Mouse (Mus musculus) forebrain, embryonic 11.5 days (tissue): ENCODE measurements around the gene Atg4d. TPM values are rescaled to one million over a fixed set of nuclear protein-coding genes. Genes with fewer than 3 reads are reported as not detected.

Source experiments
- ATAC-seq: fragments of 200-750 bp; cut with Nextera tagmentation; replicated peaks from 2 replicates; pipeline ENCODE4 v1.8.0; 2017; ENCODE audit warnings: moderate TSS enrichment; ENCODE audit not compliant: low FRiP score
- DNase-seq: peaks from one replicate; pipeline ENCODE4 v3.0.0-alpha.2; 2017; ENCODE audit warnings: low spot score
- H3K27ac ChIP-seq: fragments of 300-500 bp; sonication (generic); 2 replicates; pipeline ENCODE4 v1.5.1; 2014; ENCODE audit warnings: low read depth, low read length
- H3K27me3 ChIP-seq: fragments of 300-500 bp; sonication (generic); 2 replicates; pipeline ENCODE4 v1.6.1; 2014; ENCODE audit warnings: mild to moderate bottlenecking, low read length, mixed read lengths; ENCODE audit not compliant: control insufficient read depth, insufficient read depth
- H3K36me3 ChIP-seq: fragments of 300-500 bp; sonication (generic); 2 replicates; pipeline ENCODE4 v1.6.1; 2014; ENCODE audit warnings: mild to moderate bottlenecking, low read length, moderate library complexity, mixed read lengths; ENCODE audit not compliant: control insufficient read depth, insufficient read depth
- H3K4me1 ChIP-seq: fragments of 300-500 bp; sonication (generic); replicated peaks from 2 replicates; pipeline ENCODE4 v1.6.1; 2014; ENCODE audit warnings: low read length, mixed read lengths; ENCODE audit not compliant: control insufficient read depth, insufficient read depth
- H3K4me2 ChIP-seq: fragments of 300-500 bp; sonication (generic); 2 replicates; pipeline ENCODE4 v1.6.1; 2014; ENCODE audit warnings: low read depth, mild to moderate bottlenecking, low read length, moderate library complexity, mixed read lengths; ENCODE audit not compliant: severe bottlenecking
- H3K4me3 ChIP-seq: fragments of 300-500 bp; sonication (generic); 2 replicates; pipeline ENCODE4 v1.5.1; 2014; ENCODE audit warnings: low read depth, low read length
- H3K9ac ChIP-seq: fragments of 300-500 bp; sonication (generic); 2 replicates; pipeline ENCODE4 v1.6.1; 2014; ENCODE audit warnings: low read length
- H3K9me3 ChIP-seq: fragments of 300-500 bp; sonication (generic); 2 replicates; pipeline ENCODE4 v1.6.1; 2016; ENCODE audit warnings: low read length, mixed read lengths; ENCODE audit not compliant: control insufficient read depth
- WGBS: fragments of 180-500 bp; shearing (Covaris S2); extraction: QIAGEN DNeasy Blood & Tissue Kit; methylation state at CpG from one replicate; pipeline ENCODE4 v1.1.7; 2014; 5-methylcytosine and 5-hydroxymethylcytosine counted together
- polyA plus RNA-seq: library from polyadenylated mRNA; unstranded; fragments of >200 nt; fragmentation: Nextera tagmentation; extraction: Ambion mirVana; gene quantifications from 2 replicates; pipeline ENCODE4 v1.2.1, GENCODE M21; 2014

Atg4d gene
- polyA plus RNA-seq, 1 experiment from 2014 or later, result 55.7 TPM

GRCm38 (mm10) chr9:21236991-21237367 lies 28.1 kb upstream of the Atg4d start:
- DNase-seq (no peak), ATAC-seq (no peak)
- Histone ChIP-seq H3K9me3 (no peaks in the 10 kb centered on the region), H3K4me2 (peak overlapping the region; percentile 82), H3K4me1 (peaks cover 10% of the 10 kb centered on the region), H3K36me3 (no peaks in the 10 kb centered on the region; the same call in 1 of the 2 replicates), H3K4me3 (no peak overlapping the region), H3K27me3 (peaks cover 2% of the 10 kb centered on the region; the same call in 1 of the 2 replicates), H3K27ac (no peak overlapping the region), H3K9ac (no peak overlapping the region; the same call in 1 of the 2 replicates)
- WGBS, result 83% methylated on average over 25 of the region's 25 CpGs

- no peaks in the 10 kb centered on the region; the same call in 1 of the 2 replicates for H3K36me3 ChIP-seq
- H3K27ac ChIP-seq, result peak overlapping the region; percentile 68
- ATAC-seq (0 out of 2 replicates have a peak, but pooled peaks have one; percentile 6), DNase-seq (peak; percentile 74)
- peak overlapping the region; percentile 98 for H3K9ac ChIP-seq
- H3K4me3 ChIP-seq, result peak overlapping the region; percentile 95
- WGBS, result 21% methylated on average over 19 of the region's 19 CpGs
- H3K27me3 ChIP-seq, result peaks cover 6% of the 10 kb centered on the region; the same call in 1 of the 2 replicates
- peak overlapping the region; percentile 82 for H3K4me2 ChIP-seq
- H3K4me1 ChIP-seq, result peaks cover 10% of the 10 kb centered on the region
- H3K9me3 ChIP-seq, result no peaks in the 10 kb centered on the region
Observed at GRCm38 (mm10) chr9:21237368-21238003, 27.6 kb upstream of the Atg4d start.

- WGBS, result 2% methylated on average over 31 of the region's 31 CpGs
- ATAC-seq (no peak), DNase-seq (no peak)
Observed at GRCm38 (mm10) chr9:21238004-21238732, 26.9 kb upstream of the Atg4d start.

GRCm38 (mm10) chr9:21238733-21239464 lies 26.2 kb upstream of the Atg4d start, which contains the start of gene Keap1:
Gene Keap1, minus strand, starts transcription at chr9:21239361.
- under 1% methylated on average over 80 of the region's 90 CpGs for WGBS
- peak; percentile 88 for ATAC-seq
- no peaks in the 10 kb centered on the region; the same call in 1 of the 2 replicates for H3K36me3 ChIP-seq
- H3K4me2 ChIP-seq, result peak within 1 kb of the TSS; percentile 82
- H3K27me3 ChIP-seq, result peaks cover 19% of the 10 kb centered on the region
- H3K9me3 ChIP-seq, result no peaks in the 10 kb centered on the region
- H3K27ac ChIP-seq, result peak within 1 kb of the TSS; percentile 68
- H3K4me3 ChIP-seq, result peak within 1 kb of the TSS; percentile 95
- H3K9ac ChIP-seq, result peak within 1 kb of the TSS; percentile 98
- H3K4me1 ChIP-seq, result peaks cover 12% of the 10 kb centered on the region
- DNase-seq, result peak; percentile 91

More at GRCm38 (mm10) chr9:21238004-21238732, 26.9 kb upstream of the Atg4d start:
- Histone ChIP-seq H3K4me3 (peak overlapping the region; percentile 95), H3K9ac (peak overlapping the region; percentile 98), H3K36me3 (no peaks in the 10 kb centered on the region; the same call in 1 of the 2 replicates), H3K4me2 (peak overlapping the region; percentile 82), H3K27me3 (peaks cover 12% of the 10 kb centered on the region), H3K9me3 (no peaks in the 10 kb centered on the region), H3K27ac (peak overlapping the region; percentile 68), H3K4me1 (peaks cover 10% of the 10 kb centered on the region)

- Histone ChIP-seq H3K27ac (no peak overlapping the region), H3K4me1 (peaks cover 18% of the 10 kb centered on the region), H3K27me3 (peaks cover 25% of the 10 kb centered on the region), H3K36me3 (no peaks in the 10 kb centered on the region), H3K9ac (peak overlapping the region; percentile 98), H3K4me2 (peak overlapping the region; percentile 82), H3K4me3 (peak overlapping the region; percentile 95), H3K9me3 (no peaks in the 10 kb centered on the region)
- DNase-seq, result peak; percentile 50
- no peak for ATAC-seq
- WGBS, result 33% methylated on average over 4 of the region's 4 CpGs
Observed at GRCm38 (mm10) chr9:21239465-21239848, 25.6 kb upstream of the Atg4d start.

- DNase-seq (peak; percentile 92), ATAC-seq (peak; percentile 16; the same call in 1 of the 2 replicates)
- no peak overlapping the region for H3K9ac ChIP-seq
- no peak overlapping the region for H3K4me3 ChIP-seq
- no peak overlapping the region for H3K27ac ChIP-seq
- no peaks in the 10 kb centered on the region for H3K36me3 ChIP-seq
- no peak overlapping the region for H3K4me2 ChIP-seq
- H3K27me3 ChIP-seq, result peaks cover 43% of the 10 kb centered on the region
- H3K4me1 ChIP-seq, result peaks cover 19% of the 10 kb centered on the region
- H3K9me3 ChIP-seq, result no peaks in the 10 kb centered on the region
- WGBS, result 4% methylated on average over 11 of the region's 11 CpGs
Observed at GRCm38 (mm10) chr9:21241343-21241742, 23.8 kb upstream of the Atg4d start.

GRCm38 (mm10) chr9:21243826-21244427 lies 21.2 kb upstream of the Atg4d start:
- Histone ChIP-seq H3K36me3 (no peaks in the 10 kb centered on the region), H3K4me2 (peak overlapping the region; percentile 54), H3K27ac (no peak overlapping the region), H3K4me1 (peaks cover 10% of the 10 kb centered on the region; the same call in 1 of the 2 replicates), H3K9me3 (no peaks in the 10 kb centered on the region), H3K27me3 (peaks cover 63% of the 10 kb centered on the region), H3K4me3 (peak overlapping the region; percentile 25), H3K9ac (no peak overlapping the region)
- 5% methylated on average over 42 of the region's 42 CpGs for WGBS
- DNase-seq, result no peak
- no peak for ATAC-seq
